Mouse (Mus musculus) megakaryocyte, embryonic 14.5 days (primary cell): ENCODE measurements around the gene Phactr3.

Experiments
- FLI1 ChIP-seq: IDR thresholded peaks from 2 replicates; pipeline ENCODE4 v1.6.1; 2012; ENCODE audit warnings: low read length, inconsistent platforms, mixed read lengths
- GATA1 ChIP-seq: IDR thresholded peaks from 3 replicates; pipeline ENCODE4 v1.6.1; 2012; ENCODE audit warnings: mixed read lengths, low read length, inconsistent platforms, borderline replicate concordance

DNA sequence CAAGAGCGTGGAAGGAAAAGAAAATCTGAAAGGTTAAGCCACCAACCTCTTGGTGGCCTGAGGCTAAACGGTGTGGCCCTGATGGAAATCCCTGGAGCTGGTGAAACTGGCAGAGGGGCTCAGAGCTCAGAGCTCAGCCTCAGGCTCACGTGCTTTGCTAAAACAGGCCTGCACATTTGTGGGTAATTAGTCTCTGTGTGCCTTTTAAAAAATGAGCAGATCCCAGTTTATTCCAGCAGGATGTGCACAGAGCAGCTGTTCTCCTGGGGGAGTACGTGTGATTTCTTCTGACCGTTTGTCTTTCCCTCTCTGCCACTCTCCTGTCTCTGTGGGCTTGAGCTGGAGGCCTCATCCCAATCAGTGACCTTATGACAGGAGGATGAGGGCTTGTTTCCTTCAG lies 35.4 kb downstream of the Phactr3 start:
- TF ChIP-seq GATA1 (no peak), FLI1 (no peak)
